Mouse (Mus musculus) heart, embryonic 10.5 days (tissue): ENCODE data around the gene Frmd7. TPM values are rescaled to one million over a fixed set of nuclear protein-coding genes. Genes with fewer than 3 reads are reported as not detected.
A peak's percentile ranks its signal among the peaks of the same experiment; 100 is the strongest.

Experiments
- DNase-seq: peaks from one replicate; pipeline ENCODE4 v3.0.0-alpha.2; 2017; ENCODE audit warnings: low spot score
- H3K27ac ChIP-seq: fragments of 300-500 bp; sonication (generic); 2 replicates; pipeline ENCODE4 v1.5.1; 2016; ENCODE audit warnings: mild to moderate bottlenecking
- H3K27me3 ChIP-seq: fragments of 300-500 bp; sonication (generic); 2 replicates; pipeline ENCODE4 v1.6.1; 2016; ENCODE audit warnings: mild to moderate bottlenecking; ENCODE audit not compliant: poor library complexity, insufficient read depth, severe bottlenecking
- H3K36me3 ChIP-seq: fragments of 300-500 bp; sonication (generic); 2 replicates; pipeline ENCODE4 v1.6.1; 2016; ENCODE audit warnings: mild to moderate bottlenecking, moderate library complexity
- H3K4me1 ChIP-seq: fragments of 300-500 bp; sonication (generic); 2 replicates; pipeline ENCODE4 v1.6.1; 2016; ENCODE audit warnings: mild to moderate bottlenecking
- H3K4me3 ChIP-seq: fragments of 300-500 bp; sonication (generic); 2 replicates; pipeline ENCODE4 v1.5.1; 2016; ENCODE audit warnings: mild to moderate bottlenecking, moderate library complexity
- H3K9me3 ChIP-seq: fragments of 300-500 bp; sonication (generic); 2 replicates; pipeline ENCODE4 v1.6.1; 2016; ENCODE audit warnings: mild to moderate bottlenecking, moderate library complexity
- WGBS: fragments of 180-500 bp; shearing (Covaris S2); methylation state at CpG from one replicate; pipeline ENCODE4 v1.1.7; 2016; 5-methylcytosine and 5-hydroxymethylcytosine counted together
- polyA plus RNA-seq: library from polyadenylated mRNA; unstranded; fragments of >200 nt; fragmentation: Nextera tagmentation; extraction: Ambion mirVana; gene quantifications from 2 replicates; pipeline ENCODE4 v1.2.1, GENCODE M21; 2016

Gene Frmd7
- polyA plus RNA-seq = 0.25 and 0.43 TPM in 2 replicates

DNA sequence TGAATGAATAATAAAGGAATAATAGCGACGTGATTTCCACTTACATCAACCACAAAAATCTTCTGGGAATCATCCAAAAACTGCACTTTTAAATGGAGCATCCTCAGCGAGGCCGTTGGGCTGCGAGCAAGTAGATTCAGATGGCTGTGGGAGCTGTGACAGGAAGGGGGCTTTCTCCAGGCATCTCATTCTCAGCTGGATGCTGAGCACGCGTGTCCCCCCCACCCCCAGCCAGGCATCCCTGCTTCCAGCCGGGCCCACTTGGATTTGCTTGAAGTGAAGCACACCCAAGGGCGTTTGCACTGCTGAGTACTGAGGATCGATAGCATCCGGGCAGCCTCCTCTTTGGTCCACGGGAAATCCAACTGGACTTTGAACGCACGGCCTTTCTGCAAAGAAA, at the start of gene Frmd7:
Gene Frmd7, minus strand, starts transcription at position 101 of the 400 bp plus-strand sequence.
- Histone ChIP-seq H3K36me3 (no peaks in the 10 kb centered on the region), H3K9me3 (no peaks in the 10 kb centered on the region), H3K27me3 (no peaks in the 10 kb centered on the region), H3K4me3 (no peak within 1 kb of the TSS), H3K4me1 (no peaks in the 10 kb centered on the region), H3K27ac (no peak within 1 kb of the TSS)
- no peak for DNase-seq
- 73% methylated on average over 14 of the region's 14 CpGs for WGBS

GRCm38 (mm10) chrX:50991324-50991723, 48.8 kb upstream of the Frmd7 start:
- Histone ChIP-seq H3K4me1 (no peaks in the 10 kb centered on the region), H3K36me3 (no peaks in the 10 kb centered on the region), H3K27me3 (peaks cover 4% of the 10 kb centered on the region; the same call in 1 of the 2 replicates), H3K9me3 (no peaks in the 10 kb centered on the region), H3K27ac (no peak overlapping the region), H3K4me3 (no peak overlapping the region)
- DNase-seq = no peak
- 87% methylated on average over 5 of the region's 5 CpGs for WGBS

GRCm38 (mm10) chrX:50989940-50990339, 47.4 kb upstream of the Frmd7 start:
- peaks cover 4% of the 10 kb centered on the region; the same call in 1 of the 2 replicates for H3K27me3 ChIP-seq
- no peak overlapping the region for H3K4me3 ChIP-seq
- H3K9me3 ChIP-seq = no peaks in the 10 kb centered on the region
- WGBS = 85% methylated on average over 6 of the region's 6 CpGs
- no peak overlapping the region for H3K27ac ChIP-seq
- no peaks in the 10 kb centered on the region for H3K36me3 ChIP-seq
- DNase-seq = no peak
- H3K4me1 ChIP-seq = no peaks in the 10 kb centered on the region

- Histone ChIP-seq H3K27ac (no peak overlapping the region), H3K4me3 (no peak overlapping the region), H3K27me3 (peaks cover 4% of the 10 kb centered on the region; the same call in 1 of the 2 replicates), H3K36me3 (no peaks in the 10 kb centered on the region), H3K9me3 (no peaks in the 10 kb centered on the region), H3K4me1 (no peaks in the 10 kb centered on the region)
- no peak for DNase-seq
- 55% methylated on average over 1 of the region's 1 CpGs for WGBS
Measured at GRCm38 (mm10) chrX:50988581-50988980, 46.1 kb upstream of the Frmd7 start.

DNA sequence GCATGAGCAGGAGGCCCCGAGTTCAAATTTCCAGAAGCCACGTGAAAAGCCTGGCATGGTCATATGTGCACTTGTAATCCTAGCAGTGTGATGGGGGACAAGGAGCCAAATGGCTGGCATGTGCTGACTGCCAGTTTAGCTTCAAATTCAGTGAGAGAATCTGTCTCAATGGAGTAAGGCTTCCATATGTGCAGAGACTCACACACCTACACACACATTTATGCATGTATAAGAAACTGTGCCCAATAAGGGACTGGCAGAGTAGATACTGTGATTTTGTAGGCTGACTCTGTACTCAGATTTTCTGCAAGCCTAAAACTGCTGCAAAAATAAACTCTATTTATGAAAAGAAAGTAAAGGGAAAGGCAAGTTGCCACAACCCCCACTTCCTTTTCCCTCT, 35.9 kb upstream of the Frmd7 start:
- Histone ChIP-seq H3K4me1 (no peaks in the 10 kb centered on the region), H3K36me3 (no peaks in the 10 kb centered on the region), H3K4me3 (no peak overlapping the region), H3K27ac (no peak overlapping the region), H3K27me3 (no peaks in the 10 kb centered on the region), H3K9me3 (no peaks in the 10 kb centered on the region)
- no peak for DNase-seq
- WGBS = 75% methylated on average over 2 of the region's 2 CpGs

DNA sequence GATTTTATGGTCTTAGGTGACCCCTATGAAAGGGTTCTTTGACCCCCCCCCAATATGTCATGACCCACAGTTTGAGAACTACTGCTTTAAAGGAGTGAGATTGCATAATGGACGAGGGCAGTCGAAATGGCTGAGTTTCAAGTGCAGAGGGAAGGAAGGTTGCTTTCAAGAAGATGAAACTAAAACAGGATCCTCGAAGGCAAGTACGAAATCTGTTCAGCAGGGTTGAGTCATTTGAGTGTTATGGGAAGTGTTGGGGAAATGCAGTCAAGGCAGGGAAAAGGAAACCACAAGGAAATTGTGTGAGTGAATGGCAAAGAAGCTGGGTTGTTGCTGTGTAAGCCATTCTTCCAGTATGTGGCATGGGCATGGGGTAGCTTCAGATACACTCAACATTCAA, 29.6 kb upstream of the Frmd7 start:
- H3K4me3 ChIP-seq = no peak overlapping the region
- H3K9me3 ChIP-seq = no peaks in the 10 kb centered on the region
- 0 out of 2 replicates have a peak, but pooled peaks cover 4% of the 10 kb centered on the region for H3K27me3 ChIP-seq
- WGBS = 83% methylated on average over 4 of the region's 4 CpGs
- peaks cover 10% of the 10 kb centered on the region; the same call in 1 of the 2 replicates for H3K4me1 ChIP-seq
- no peak for DNase-seq
- no peaks in the 10 kb centered on the region for H3K36me3 ChIP-seq
- H3K27ac ChIP-seq = no peak overlapping the region

DNA sequence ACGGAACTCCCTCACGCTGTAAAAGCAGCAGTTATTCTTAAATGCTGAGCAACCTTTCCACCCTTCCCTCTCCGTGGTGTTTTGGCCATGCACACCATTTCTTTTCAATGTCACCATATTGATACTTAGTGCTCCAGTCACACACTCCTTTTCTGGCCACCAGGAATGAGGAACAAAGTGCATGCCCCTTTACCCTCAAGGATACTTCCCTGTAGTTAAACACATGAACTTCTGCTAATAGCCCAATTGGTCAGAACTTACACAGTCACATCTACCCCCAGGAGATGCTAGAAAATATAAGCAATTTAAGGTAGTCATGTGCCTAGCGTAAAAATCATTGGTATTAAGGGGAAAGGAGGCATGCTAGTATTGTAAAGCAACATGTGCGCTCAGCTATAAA, 27.4 kb upstream of the Frmd7 start:
- Histone ChIP-seq H3K4me1 (peaks cover 10% of the 10 kb centered on the region; the same call in 1 of the 2 replicates), H3K4me3 (no peak overlapping the region), H3K9me3 (no peaks in the 10 kb centered on the region), H3K27ac (no peak overlapping the region), H3K27me3 (0 out of 2 replicates have a peak, but pooled peaks cover 4% of the 10 kb centered on the region), H3K36me3 (no peaks in the 10 kb centered on the region)
- 81% methylated on average over 5 of the region's 5 CpGs for WGBS
- DNase-seq = no peak

DNA sequence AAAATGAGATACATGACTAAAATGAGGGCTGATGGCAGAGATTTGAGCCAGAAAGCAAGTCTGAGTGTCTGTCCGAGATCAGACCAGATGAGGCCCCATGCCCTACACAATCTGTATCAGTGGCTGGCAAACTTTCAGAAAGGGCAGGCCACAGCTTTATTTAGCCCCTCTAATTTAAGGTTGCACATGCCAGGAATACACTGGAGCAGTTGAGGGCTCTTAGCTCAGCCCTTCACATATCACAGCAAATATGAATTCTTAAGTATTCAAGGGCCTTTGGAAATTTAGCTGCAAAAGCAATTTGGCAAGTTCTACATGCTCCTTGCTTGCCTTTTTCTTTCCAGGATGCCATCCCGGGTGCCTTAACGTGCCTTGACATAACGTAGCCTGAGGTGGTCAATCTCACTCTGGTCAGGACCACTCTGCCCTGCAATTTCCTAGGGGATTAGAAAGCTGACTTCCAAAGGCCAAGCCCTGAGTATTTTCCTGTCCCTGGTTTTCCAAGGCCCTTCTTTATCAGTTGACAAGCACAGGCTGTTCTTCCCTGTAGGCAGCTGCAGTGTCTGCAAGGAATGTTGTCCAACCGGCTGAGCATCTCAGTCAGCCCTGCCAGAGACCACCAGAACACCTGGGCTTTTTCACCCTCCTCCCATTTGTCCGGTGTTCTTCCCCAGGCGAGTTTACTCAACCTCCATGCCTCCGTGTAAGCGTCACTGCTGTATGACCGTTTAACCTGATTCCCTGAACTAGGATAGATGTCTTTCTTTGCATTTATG, 25.8 kb upstream of the Frmd7 start:
- DNase-seq = no peak
- Histone ChIP-seq H3K36me3 (no peaks in the 10 kb centered on the region), H3K27ac (peak overlapping the region; percentile 42; the same call in 1 of the 2 replicates), H3K9me3 (no peaks in the 10 kb centered on the region), H3K4me3 (no peak overlapping the region), H3K27me3 (0 out of 2 replicates have a peak, but pooled peaks cover 4% of the 10 kb centered on the region), H3K4me1 (peaks cover 10% of the 10 kb centered on the region; the same call in 1 of the 2 replicates)
- 50% methylated on average over 10 of the region's 10 CpGs for WGBS

DNA sequence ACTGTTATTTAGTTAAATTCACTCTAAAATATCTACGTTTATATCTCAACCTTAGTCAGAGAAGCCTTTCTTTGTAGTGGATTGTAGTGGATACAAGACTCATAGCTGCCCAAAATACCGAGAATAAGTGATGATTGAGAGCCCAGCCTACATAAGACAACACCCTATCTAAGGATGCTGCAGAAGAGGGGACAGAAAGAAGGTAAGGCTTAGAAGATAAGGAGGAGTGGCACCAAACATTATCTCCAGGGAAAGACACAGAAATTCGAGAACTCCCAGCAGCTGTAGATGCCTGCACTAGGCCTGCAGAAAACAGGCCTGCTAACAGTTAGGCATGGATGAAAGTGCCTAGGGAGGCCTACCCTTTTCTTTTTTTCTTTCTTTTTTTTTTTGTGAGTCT, 22.6 kb upstream of the Frmd7 start:
- Histone ChIP-seq H3K4me1 (peaks cover 10% of the 10 kb centered on the region; the same call in 1 of the 2 replicates), H3K36me3 (no peaks in the 10 kb centered on the region), H3K4me3 (no peak overlapping the region), H3K9me3 (no peaks in the 10 kb centered on the region), H3K27me3 (0 out of 2 replicates have a peak, but pooled peaks cover 4% of the 10 kb centered on the region), H3K27ac (no peak overlapping the region)
- 50% methylated on average over 3 of the region's 3 CpGs for WGBS
- no peak for DNase-seq

DNA sequence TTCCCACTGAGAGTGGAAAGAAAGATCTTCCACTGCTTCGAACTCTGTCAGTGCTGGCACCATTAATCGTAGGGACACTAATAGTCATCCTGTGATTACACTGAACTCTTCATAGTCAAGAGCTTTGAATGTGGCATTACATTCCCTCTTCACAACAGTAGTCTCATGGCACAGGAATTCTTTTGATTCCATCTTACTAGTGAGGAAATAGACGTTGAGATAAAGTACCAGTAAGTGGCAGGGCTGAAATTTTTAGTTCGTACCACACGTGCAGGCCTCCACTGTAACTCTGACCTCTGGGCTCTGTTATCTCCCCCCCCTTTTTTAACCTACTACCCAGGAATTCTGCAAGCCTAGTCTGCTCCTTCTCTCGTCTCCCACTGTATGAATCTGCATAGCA, 20.4 kb upstream of the Frmd7 start:
- H3K4me3 ChIP-seq = no peak overlapping the region
- no peaks in the 10 kb centered on the region for H3K36me3 ChIP-seq
- WGBS = 43% methylated on average over 6 of the region's 6 CpGs
- H3K27ac ChIP-seq = no peak overlapping the region
- no peaks in the 10 kb centered on the region for H3K9me3 ChIP-seq
- H3K4me1 ChIP-seq = peaks cover under 1% of the 10 kb centered on the region; the same call in 1 of the 2 replicates
- no peaks in the 10 kb centered on the region for H3K27me3 ChIP-seq
- DNase-seq = no peak

DNA sequence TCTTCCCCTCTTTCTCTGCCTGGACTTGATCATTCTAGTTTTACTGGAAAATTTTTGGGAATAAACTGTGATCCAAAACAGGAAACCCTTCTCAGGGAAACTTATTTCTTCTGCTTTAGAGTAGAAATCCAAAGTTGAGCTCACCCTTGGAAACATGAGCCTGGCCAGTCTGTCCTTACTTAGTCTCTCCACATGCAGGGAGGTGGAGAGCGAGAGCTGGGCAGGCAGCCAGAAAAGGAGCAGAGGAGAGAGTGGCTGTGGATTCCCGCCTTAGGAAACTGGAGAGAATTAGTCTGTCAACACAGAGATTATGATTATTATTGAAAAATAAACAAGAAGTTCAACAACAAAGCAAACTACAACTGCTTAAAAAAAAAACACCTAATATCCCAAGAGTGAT, 6.1 kb upstream of the Frmd7 start:
- WGBS = 23% methylated on average over 2 of the region's 2 CpGs

DNA sequence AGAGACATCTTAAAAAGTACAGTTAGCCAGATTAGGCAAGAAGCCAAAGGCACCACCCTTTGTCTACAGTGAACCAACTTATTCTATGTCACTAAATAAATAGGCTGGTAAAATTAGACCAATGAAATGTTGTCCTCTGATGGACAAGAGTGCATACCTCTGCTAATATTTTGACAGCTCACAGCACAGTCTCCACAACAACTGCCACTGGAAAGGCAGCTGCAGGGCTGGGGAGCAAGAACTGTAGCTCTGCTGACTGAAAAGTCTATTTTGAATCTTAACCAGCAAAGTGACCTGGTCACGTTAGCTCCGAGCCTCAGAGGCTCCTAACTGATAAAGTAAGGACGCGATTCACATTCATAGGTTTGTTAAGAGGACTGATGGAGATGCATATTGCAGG, 5.6 kb upstream of the Frmd7 start:
- H3K27me3 ChIP-seq = no peaks in the 10 kb centered on the region
- WGBS = 47% methylated on average over 4 of the region's 4 CpGs
- H3K9me3 ChIP-seq = no peaks in the 10 kb centered on the region
- no peaks in the 10 kb centered on the region for H3K36me3 ChIP-seq
- H3K27ac ChIP-seq = no peak overlapping the region
- DNase-seq = no peak
- no peaks in the 10 kb centered on the region for H3K4me1 ChIP-seq
- H3K4me3 ChIP-seq = no peak overlapping the region

More for the DNA sequence above, 6.1 kb upstream of the Frmd7 start:
- H3K4me3 ChIP-seq = no peak overlapping the region
- H3K36me3 ChIP-seq = no peaks in the 10 kb centered on the region
- no peak overlapping the region for H3K27ac ChIP-seq
- no peak for DNase-seq
- no peaks in the 10 kb centered on the region for H3K4me1 ChIP-seq
- no peaks in the 10 kb centered on the region for H3K27me3 ChIP-seq
- no peaks in the 10 kb centered on the region for H3K9me3 ChIP-seq

- Histone ChIP-seq H3K9me3 (no peaks in the 10 kb centered on the region), H3K27ac (no peak overlapping the region), H3K4me3 (no peak overlapping the region), H3K4me1 (peaks cover 12% of the 10 kb centered on the region; the same call in 1 of the 2 replicates), H3K27me3 (no peaks in the 10 kb centered on the region), H3K36me3 (no peaks in the 10 kb centered on the region)
- no peak for DNase-seq
- WGBS = 67% methylated on average over 3 of the region's 3 CpGs
Measured at GRCm38 (mm10) chrX:50937117-50937516, 5.4 kb downstream of the Frmd7 start.
